Mouse (Mus musculus) limb, embryonic 12.5 days (tissue): ENCODE measurements around the gene Ptrh2. TPM values are rescaled to one million over a fixed set of nuclear protein-coding genes. Genes with fewer than 3 reads are reported as not detected.

ENCODE experiments used
- ATAC-seq: fragments of 200-750 bp; cut with Nextera tagmentation; 2 replicates; pipeline ENCODE4 v1.8.0; 2017; ENCODE audit warnings: low read depth, moderate TSS enrichment; ENCODE audit not compliant: insufficient number of reproducible peaks, insufficient read depth, low FRiP score, low TSS enrichment
- H3K27ac ChIP-seq: fragments of 300-500 bp; sonication (generic); 2 replicates; pipeline ENCODE4 v1.5.1; 2016; ENCODE audit warnings: mild to moderate bottlenecking, moderate library complexity
- H3K27me3 ChIP-seq: fragments of 300-500 bp; sonication (generic); 2 replicates; pipeline ENCODE4 v1.6.1; 2016; ENCODE audit warnings: mild to moderate bottlenecking, moderate library complexity
- H3K36me3 ChIP-seq: fragments of 300-500 bp; sonication (generic); 2 replicates; pipeline ENCODE4 v1.6.1; 2016; ENCODE audit warnings: mild to moderate bottlenecking, moderate library complexity
- H3K4me1 ChIP-seq: fragments of 300-500 bp; sonication (generic); replicated peaks from 2 replicates; pipeline ENCODE4 v1.6.1; 2016
- H3K4me2 ChIP-seq: fragments of 300-500 bp; sonication (generic); 2 replicates; pipeline ENCODE4 v1.6.1; 2016; ENCODE audit warnings: mild to moderate bottlenecking, moderate library complexity
- H3K4me3 ChIP-seq: fragments of 300-500 bp; sonication (generic); replicated peaks from 2 replicates; pipeline ENCODE4 v1.5.1; 2016; ENCODE audit warnings: mild to moderate bottlenecking
- H3K9ac ChIP-seq: fragments of 300-500 bp; sonication (generic); replicated peaks from 2 replicates; pipeline ENCODE4 v1.6.1; 2016; ENCODE audit warnings: mild to moderate bottlenecking, moderate library complexity
- H3K9me3 ChIP-seq: fragments of 300-500 bp; sonication (generic); 2 replicates; pipeline ENCODE4 v1.6.1; 2016; ENCODE audit warnings: mild to moderate bottlenecking, moderate library complexity
- WGBS: fragments of 180-500 bp; shearing (Covaris S2); methylation state at CpG from one replicate; pipeline ENCODE4 v1.1.7; 2016; 5-methylcytosine and 5-hydroxymethylcytosine counted together
- polyA plus RNA-seq: library from polyadenylated mRNA; unstranded; fragments of >200 nt; fragmentation: Nextera tagmentation; extraction: Ambion mirVana; gene quantifications from 2 replicates; pipeline ENCODE4 v1.2.1, GENCODE M21; 2016

Gene Ptrh2
- polyA plus RNA-seq, 1 experiment from 2014 or later = 42.9 TPM

- Histone ChIP-seq H3K27ac (no peak overlapping the region), H3K36me3 (no peaks in the 10 kb centered on the region), H3K27me3 (no peaks in the 10 kb centered on the region), H3K4me3 (no peak overlapping the region), H3K4me1 (no peaks in the 10 kb centered on the region; the same call in none of the 2 replicates), H3K4me2 (no peak overlapping the region), H3K9ac (no peak overlapping the region), H3K9me3 (no peaks in the 10 kb centered on the region)
- ATAC-seq = no peak
- WGBS = 90% methylated on average over 4 of the region's 4 CpGs
Observed at GRCm38 (mm10) chr11:86652578-86652979, 31.2 kb upstream of the Ptrh2 start.

- ATAC-seq = no peak
- H3K36me3 ChIP-seq = no peaks in the 10 kb centered on the region; the same call in 1 of the 2 replicates
- no peaks in the 10 kb centered on the region; the same call in 1 of the 2 replicates for H3K4me1 ChIP-seq
- no peak overlapping the region for H3K4me3 ChIP-seq
- no peaks in the 10 kb centered on the region for H3K9me3 ChIP-seq
- no peak overlapping the region for H3K9ac ChIP-seq
- 38% methylated on average over 3 of the region's 3 CpGs for WGBS
- H3K4me2 ChIP-seq = no peak overlapping the region
- H3K27me3 ChIP-seq = no peaks in the 10 kb centered on the region
- H3K27ac ChIP-seq = no peak overlapping the region
Observed at GRCm38 (mm10) chr11:86653446-86653845, 30.3 kb upstream of the Ptrh2 start.

GRCm38 (mm10) chr11:86654096-86654495 is 29.7 kb upstream of the Ptrh2 start:
- Histone ChIP-seq H3K36me3 (peaks cover 6% of the 10 kb centered on the region; the same call in 1 of the 2 replicates), H3K9ac (no peak overlapping the region), H3K27ac (no peak overlapping the region), H3K4me2 (no peak overlapping the region), H3K9me3 (no peaks in the 10 kb centered on the region), H3K4me3 (no peak overlapping the region), H3K4me1 (no peaks in the 10 kb centered on the region), H3K27me3 (no peaks in the 10 kb centered on the region)
- WGBS = 89% methylated on average over 4 of the region's 4 CpGs
- ATAC-seq = no peak

GRCm38 (mm10) chr11:86655671-86656070 is 28.1 kb upstream of the Ptrh2 start:
- Histone ChIP-seq H3K9me3 (no peaks in the 10 kb centered on the region), H3K4me2 (no peak overlapping the region), H3K4me3 (no peak overlapping the region), H3K36me3 (peaks cover 17% of the 10 kb centered on the region), H3K4me1 (no peaks in the 10 kb centered on the region), H3K9ac (no peak overlapping the region), H3K27me3 (no peaks in the 10 kb centered on the region), H3K27ac (no peak overlapping the region)
- WGBS = 73% methylated on average over 1 of the region's 1 CpGs
- ATAC-seq = no peak

GRCm38 (mm10) chr11:86656849-86657567 is 26.8 kb upstream of the Ptrh2 start:
- no peaks in the 10 kb centered on the region for H3K27me3 ChIP-seq
- H3K4me1 ChIP-seq = no peaks in the 10 kb centered on the region
- H3K9me3 ChIP-seq = no peaks in the 10 kb centered on the region
- peaks cover 27% of the 10 kb centered on the region for H3K36me3 ChIP-seq
- H3K9ac ChIP-seq = no peak overlapping the region
- WGBS = 78% methylated on average over 4 of the region's 4 CpGs
- no peak overlapping the region for H3K27ac ChIP-seq
- H3K4me3 ChIP-seq = no peak overlapping the region
- no peak for ATAC-seq
- H3K4me2 ChIP-seq = no peak overlapping the region

GRCm38 (mm10) chr11:86657863-86658262 is 25.9 kb upstream of the Ptrh2 start:
- Histone ChIP-seq H3K4me1 (no peaks in the 10 kb centered on the region), H3K9me3 (no peaks in the 10 kb centered on the region), H3K4me2 (no peak overlapping the region), H3K9ac (no peak overlapping the region), H3K36me3 (peaks cover 34% of the 10 kb centered on the region), H3K27me3 (no peaks in the 10 kb centered on the region), H3K4me3 (no peak overlapping the region), H3K27ac (no peak overlapping the region)
- ATAC-seq = no peak

- H3K36me3 ChIP-seq = peaks cover 60% of the 10 kb centered on the region
- 90% methylated on average over 8 of the region's 8 CpGs for WGBS
- H3K9me3 ChIP-seq = no peaks in the 10 kb centered on the region
- H3K27ac ChIP-seq = no peak overlapping the region
- H3K4me1 ChIP-seq = no peaks in the 10 kb centered on the region
- no peak for ATAC-seq
- no peaks in the 10 kb centered on the region for H3K27me3 ChIP-seq
- no peak overlapping the region for H3K9ac ChIP-seq
- H3K4me2 ChIP-seq = no peak overlapping the region
- H3K4me3 ChIP-seq = no peak overlapping the region
Observed at GRCm38 (mm10) chr11:86662986-86663895, 20.5 kb upstream of the Ptrh2 start.

- H3K4me1 ChIP-seq = no peaks in the 10 kb centered on the region
- H3K27ac ChIP-seq = no peak overlapping the region
- H3K27me3 ChIP-seq = no peaks in the 10 kb centered on the region
- no peak for ATAC-seq
- peaks cover 55% of the 10 kb centered on the region for H3K36me3 ChIP-seq
- no peak overlapping the region for H3K4me2 ChIP-seq
- no peak overlapping the region for H3K4me3 ChIP-seq
- no peak overlapping the region for H3K9ac ChIP-seq
- no peaks in the 10 kb centered on the region for H3K9me3 ChIP-seq
Observed at GRCm38 (mm10) chr11:86663977-86664376, 19.8 kb upstream of the Ptrh2 start.

GRCm38 (mm10) chr11:86664406-86664805 is 19.4 kb upstream of the Ptrh2 start:
- Histone ChIP-seq H3K9me3 (no peaks in the 10 kb centered on the region), H3K4me2 (no peak overlapping the region), H3K4me1 (no peaks in the 10 kb centered on the region), H3K27ac (no peak overlapping the region), H3K36me3 (peaks cover 50% of the 10 kb centered on the region), H3K27me3 (no peaks in the 10 kb centered on the region), H3K9ac (no peak overlapping the region), H3K4me3 (no peak overlapping the region)
- WGBS = 85% methylated on average over 3 of the region's 3 CpGs
- ATAC-seq = no peak

- Histone ChIP-seq H3K9me3 (no peaks in the 10 kb centered on the region), H3K9ac (no peak overlapping the region), H3K36me3 (peaks cover 27% of the 10 kb centered on the region), H3K4me3 (no peak overlapping the region), H3K27me3 (no peaks in the 10 kb centered on the region), H3K27ac (no peak overlapping the region), H3K4me2 (no peak overlapping the region), H3K4me1 (no peaks in the 10 kb centered on the region)
- no peak for ATAC-seq
- 93% methylated on average over 2 of the region's 2 CpGs for WGBS
Observed at GRCm38 (mm10) chr11:86667553-86667952, 16.2 kb upstream of the Ptrh2 start.

- Histone ChIP-seq H3K4me1 (no peaks in the 10 kb centered on the region), H3K9me3 (no peaks in the 10 kb centered on the region), H3K27me3 (no peaks in the 10 kb centered on the region), H3K4me2 (no peak overlapping the region), H3K36me3 (peaks cover 23% of the 10 kb centered on the region), H3K9ac (no peak overlapping the region), H3K4me3 (no peak overlapping the region), H3K27ac (no peak overlapping the region)
- ATAC-seq = no peak
- WGBS = 87% methylated on average over 3 of the region's 3 CpGs
Observed at GRCm38 (mm10) chr11:86668169-86668568, 15.6 kb upstream of the Ptrh2 start.
